Mouse (Mus musculus) cerebellum, adult 18-20 months (tissue): ENCODE results near the gene Bri3.
A peak's percentile ranks its signal among the peaks of the same experiment; 100 is the strongest.

ENCODE experiments used
- DNase-seq, 2 experiments: peaks; one replicate each; pipeline ENCODE4 v3.0.0; 2021

Bri3 gene

DNA sequence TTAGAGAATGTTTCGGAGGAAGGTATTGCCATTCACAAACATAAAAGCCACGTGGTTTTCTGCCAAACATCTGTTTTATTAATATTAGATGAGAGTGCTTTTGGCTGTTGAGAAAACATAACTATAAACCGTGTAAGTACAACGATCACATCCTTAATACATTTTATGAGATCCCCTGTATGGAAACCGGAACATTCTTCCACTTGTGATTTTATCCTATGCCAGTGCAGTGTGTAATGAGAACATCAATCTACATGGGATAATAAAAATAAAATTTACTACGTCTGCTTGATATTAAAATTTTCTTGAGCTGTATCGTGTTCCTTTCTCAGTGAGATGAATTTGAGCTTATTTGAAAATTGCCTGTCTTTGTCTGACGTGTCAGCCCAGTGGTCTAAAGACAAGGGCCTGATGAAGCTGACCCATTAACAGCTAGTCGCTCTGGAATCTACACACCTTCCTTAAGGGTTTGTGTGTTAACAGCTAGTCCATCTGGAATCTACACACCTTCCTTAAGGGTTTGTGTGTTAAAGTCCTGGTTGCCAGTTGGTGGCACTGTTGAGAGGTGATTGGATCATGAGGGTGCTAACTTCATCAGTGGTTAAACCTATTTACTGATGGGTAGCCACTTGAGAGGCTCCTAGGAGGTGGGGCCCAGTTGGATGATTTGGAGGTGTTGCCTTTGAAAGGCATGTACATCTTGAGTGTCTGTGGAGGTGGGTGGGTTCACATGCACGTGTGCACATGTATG is 202.4 kb downstream of the Bri3 start:
- no peak for DNase-seq

GRCm38 (mm10) chr5:144447226-144447616 is 203.0 kb downstream of the Bri3 start:
- DNase-seq = no peak

DNA sequence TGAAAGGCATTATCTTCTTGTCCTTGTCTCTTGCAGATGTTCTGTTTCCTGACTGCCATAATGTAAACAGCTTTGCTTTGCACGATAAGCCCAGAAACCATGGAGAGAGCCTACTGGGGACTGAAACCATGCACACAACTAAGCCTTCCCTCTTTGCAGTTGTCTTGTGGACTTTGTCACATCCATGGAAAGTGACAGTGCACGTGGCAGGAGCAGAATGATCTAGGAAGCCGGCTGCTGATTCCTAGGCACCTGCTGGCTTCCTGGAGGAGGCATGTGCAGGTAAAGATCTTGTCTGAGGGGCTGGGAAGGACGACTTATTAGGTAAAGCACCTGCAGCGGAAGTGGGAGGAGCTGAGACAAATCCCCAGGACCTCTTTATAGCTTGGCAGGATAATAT is 203.7 kb downstream of the Bri3 start:
- no peak for DNase-seq

GRCm38 (mm10) chr5:144452776-144453455 is 208.7 kb downstream of the Bri3 start:
- DNase-seq = no peak

DNA sequence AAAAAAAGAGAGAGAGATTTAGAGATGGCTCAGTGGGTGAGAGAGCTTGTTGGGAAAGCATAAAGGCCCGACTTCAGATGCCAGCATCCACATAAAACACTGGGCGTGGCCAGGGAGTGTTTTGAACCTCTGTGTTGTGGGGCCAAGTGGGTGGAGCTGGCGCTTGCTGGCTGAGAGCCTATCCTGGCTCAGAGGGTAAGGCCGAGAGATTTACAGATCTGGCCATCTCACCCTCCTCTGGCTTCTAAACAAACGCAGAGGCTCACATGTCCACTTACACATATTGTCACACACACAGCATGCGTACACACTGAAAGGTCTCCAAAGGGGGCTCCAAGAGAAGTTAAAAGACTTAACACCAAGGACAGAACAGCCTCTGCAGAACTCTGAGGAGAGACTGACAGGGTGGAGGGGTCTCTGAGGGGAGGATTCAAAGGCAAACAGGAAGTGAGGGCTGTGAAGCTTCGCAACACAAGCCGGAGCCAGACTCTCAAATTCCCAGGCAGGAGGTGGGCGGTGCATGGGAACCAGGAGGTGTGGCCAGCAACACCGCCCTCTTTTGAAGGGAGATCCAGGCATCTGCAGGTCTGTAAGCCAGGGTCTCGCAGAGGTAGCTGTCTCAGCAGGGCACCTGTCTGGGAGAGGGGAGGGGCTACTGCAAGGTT is 213.5 kb downstream of the Bri3 start:
- no peak for DNase-seq

DNA sequence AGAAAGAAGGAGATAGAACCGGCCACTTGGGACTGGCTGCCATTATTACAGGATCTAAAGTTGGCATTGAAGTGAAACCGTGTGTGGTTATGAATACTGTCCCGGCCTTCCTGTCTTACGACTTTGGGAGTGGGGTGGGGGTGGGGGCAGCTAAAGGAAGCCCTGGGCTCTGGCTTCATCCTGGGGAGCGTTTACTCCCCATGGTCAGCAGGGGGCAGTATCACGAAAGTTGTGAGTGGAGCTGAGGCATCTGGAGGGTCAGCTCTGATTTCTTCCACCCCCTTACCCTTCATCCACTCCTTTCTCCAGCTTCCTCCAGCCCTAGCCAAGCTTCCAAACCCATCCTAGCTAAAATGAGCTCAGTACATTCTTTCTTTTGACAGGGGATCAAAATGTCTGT is 222.8 kb downstream of the Bri3 start:
- DNase-seq = peak; percentile 2 to 15

DNA sequence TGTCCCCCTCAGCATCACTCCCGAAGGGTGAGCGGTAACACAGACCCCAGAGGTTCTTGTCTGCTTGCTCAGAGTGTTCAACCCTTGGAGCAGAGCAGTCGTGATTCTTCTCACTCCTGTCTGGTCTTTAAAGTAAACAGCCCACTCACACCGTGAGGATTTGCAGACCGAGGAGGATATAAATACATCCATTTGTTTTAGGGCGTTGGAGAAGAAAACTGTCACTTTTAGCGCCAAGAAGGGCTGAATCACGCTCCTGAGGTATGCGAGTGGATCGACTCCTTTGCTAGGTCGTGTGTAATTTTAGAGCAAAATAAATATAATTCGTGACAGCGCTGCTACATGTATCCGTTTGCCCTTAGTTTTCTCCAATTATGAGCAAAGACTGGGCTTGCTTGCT is 228.8 kb downstream of the Bri3 start:
- DNase-seq = no peak

DNA sequence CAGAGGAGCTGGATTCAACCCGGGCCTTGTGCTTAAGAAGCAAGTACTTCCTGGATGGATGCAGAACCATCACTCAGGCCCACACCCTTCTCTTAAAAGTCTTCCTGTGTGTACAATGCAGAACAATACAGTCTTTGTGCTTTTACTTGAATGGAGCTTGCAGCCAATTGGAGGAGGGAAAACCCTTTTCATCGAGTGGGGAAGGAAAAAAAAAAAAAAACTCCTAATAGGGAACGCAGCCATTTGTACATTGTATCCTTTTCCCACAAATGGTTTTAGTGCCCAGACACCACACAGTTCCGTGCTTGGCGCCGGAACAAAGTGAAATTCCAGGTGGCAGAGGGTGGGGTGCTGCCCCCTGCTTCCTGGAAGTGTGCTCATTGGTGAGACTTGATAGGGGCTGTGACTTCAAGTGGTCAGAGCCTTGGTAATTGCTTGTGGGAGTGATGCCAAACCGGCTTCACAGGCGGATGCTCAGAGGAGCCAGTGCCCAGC is 235.5 kb downstream of the Bri3 start:
- DNase-seq = no peak

DNA sequence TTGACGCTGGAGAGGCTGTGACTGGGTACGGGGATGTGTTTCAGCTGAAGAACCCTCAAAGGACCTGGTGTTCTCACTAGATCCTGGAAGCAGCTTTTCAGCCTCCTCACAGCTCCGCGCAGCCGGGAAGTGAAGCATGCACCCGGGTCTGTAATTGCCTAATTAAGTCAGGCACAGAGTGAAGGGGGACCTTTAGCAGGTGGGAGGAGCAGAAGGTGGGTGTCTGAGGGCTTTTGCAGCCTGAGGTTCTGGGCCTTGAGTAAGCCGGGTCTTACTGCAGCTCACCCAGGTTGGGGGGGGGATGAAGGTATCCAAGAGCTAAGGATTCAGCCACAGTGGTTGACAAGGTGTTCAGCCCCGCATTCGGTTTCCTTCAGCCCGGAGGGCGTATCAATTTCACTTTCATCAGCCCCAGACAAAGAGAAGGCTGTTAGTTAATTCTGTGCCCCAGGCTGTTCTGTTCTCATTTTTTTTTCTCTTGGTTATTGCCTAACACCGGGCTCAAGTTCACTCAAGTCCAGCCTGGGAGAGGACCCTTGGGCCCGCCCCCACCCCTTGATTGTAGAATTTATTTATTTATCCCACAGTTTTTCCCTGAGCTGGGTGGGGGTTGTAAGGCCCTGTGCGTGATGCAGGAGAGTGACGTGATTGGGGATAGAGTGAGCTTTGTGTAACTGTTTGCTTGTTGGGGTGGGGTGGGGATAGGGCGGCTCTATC is 239.6 kb downstream of the Bri3 start:
- DNase-seq = no peak

DNA sequence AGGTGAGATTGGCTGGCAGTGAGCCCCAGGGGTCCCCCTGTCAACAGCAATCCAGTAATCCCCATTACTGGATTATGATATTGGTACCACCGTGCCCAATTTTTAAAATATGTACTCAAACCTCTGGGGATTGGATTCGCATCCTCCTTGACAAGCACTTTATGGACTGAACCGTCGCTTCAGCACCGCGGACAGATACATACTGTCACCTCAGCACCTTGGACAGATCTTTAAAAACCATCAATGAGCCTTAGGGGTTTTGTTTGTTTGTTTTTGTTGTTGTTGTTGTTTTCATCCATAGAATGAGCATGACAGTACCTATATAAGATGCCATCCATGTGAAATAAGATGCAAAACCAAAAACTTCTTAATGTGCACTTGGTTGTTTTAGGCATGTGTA is 247.1 kb downstream of the Bri3 start:
- no peak for DNase-seq
